Mouse (Mus musculus) liver, embryonic 14.5 days (tissue): ENCODE measurements at regions not wholly inside any gene's neighbourhood (a gene's known extent, or its start where the extent isn't known, plus 50 kb on each side); places are given as distances from the start of the nearest gene placed in this dataset.

Source experiments
- CTCF ChIP-seq: IDR thresholded peaks from 2 replicates; pipeline ENCODE4 v1.5.1; 2016; ENCODE audit warnings: antibody characterized with exemption, low read depth, control low read depth
- EP300 ChIP-seq: IDR thresholded peaks from 2 replicates; pipeline ENCODE4 v1.6.1; 2016; ENCODE audit warnings: antibody characterized with exemption, low read depth

DNA sequence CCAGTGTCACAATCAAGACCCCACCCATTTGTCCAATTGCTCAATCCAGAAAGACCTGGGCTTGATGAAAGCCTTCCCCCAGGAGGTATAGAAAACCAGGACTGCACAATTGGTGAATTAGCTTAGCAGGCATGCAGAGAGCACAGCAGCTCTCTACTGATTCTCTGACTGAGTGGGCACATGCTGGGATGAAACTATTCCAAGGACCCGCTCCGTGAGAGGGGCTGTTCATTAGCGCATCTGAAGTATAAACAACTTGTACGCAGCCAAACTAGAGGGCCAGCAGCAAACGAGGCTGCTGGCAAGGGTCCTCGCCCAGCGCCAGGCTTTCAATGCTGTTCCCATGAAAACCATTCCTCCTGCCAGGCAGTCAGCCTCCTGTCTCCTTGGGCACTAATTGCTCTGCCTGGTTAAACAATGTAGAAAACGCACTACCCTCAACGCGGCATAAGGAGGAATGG is 122.3 kb downstream of the Basp1 start:
- TF ChIP-seq CTCF (no peak), EP300 (no peak)
